Mouse (Mus musculus) megakaryocyte, embryonic 14.5 days (primary cell): ENCODE data around the gene Maml3.

Experiments
- FLI1 ChIP-seq: IDR thresholded peaks from 2 replicates; pipeline ENCODE4 v1.6.1; 2012; ENCODE audit warnings: low read length, inconsistent platforms, mixed read lengths
- GATA1 ChIP-seq: IDR thresholded peaks from 3 replicates; pipeline ENCODE4 v1.6.1; 2012; ENCODE audit warnings: mixed read lengths, low read length, inconsistent platforms, borderline replicate concordance

GRCm38 (mm10) chr3:51759534-51759933, 345.3 kb downstream of the Maml3 start:
- TF ChIP-seq GATA1, result no peak
- no peak for TF ChIP-seq FLI1
